Mouse (Mus musculus) kidney, embryonic 14.5 days (tissue): Measurements from ENCODE around the gene Tbxa2r. TPM values are rescaled to one million over a fixed set of nuclear protein-coding genes. Genes with fewer than 3 reads are reported as not detected.

Experiments
- ATAC-seq: fragments of 200-750 bp; cut with Nextera tagmentation; 2 replicates; pipeline ENCODE4 v1.8.0; 2017; ENCODE audit warnings: moderate number of reproducible peaks, mild to moderate bottlenecking, moderate TSS enrichment, moderate library complexity; ENCODE audit not compliant: low FRiP score, low TSS enrichment
- H3K27ac ChIP-seq: fragments of 300-500 bp; sonication (generic); 2 replicates; pipeline ENCODE4 v1.5.1; 2014; ENCODE audit warnings: low read depth, mild to moderate bottlenecking, low read length, moderate library complexity, mixed read lengths
- H3K27me3 ChIP-seq: fragments of 300-500 bp; sonication (generic); 2 replicates; pipeline ENCODE4 v1.6.1; 2014; ENCODE audit warnings: mild to moderate bottlenecking, low read length; ENCODE audit not compliant: control insufficient read depth, insufficient read depth
- H3K36me3 ChIP-seq: fragments of 300-500 bp; sonication (generic); 2 replicates; pipeline ENCODE4 v1.6.1; 2014; ENCODE audit warnings: low read length, mixed read lengths; ENCODE audit not compliant: control insufficient read depth, insufficient read depth
- H3K4me1 ChIP-seq: fragments of 300-500 bp; sonication (generic); 2 replicates; pipeline ENCODE4 v1.6.1; 2014; ENCODE audit warnings: low read length, mixed read lengths; ENCODE audit not compliant: control insufficient read depth, insufficient read depth
- H3K4me2 ChIP-seq: fragments of 300-500 bp; sonication (generic); replicated peaks from 2 replicates; pipeline ENCODE4 v1.6.1; 2014; ENCODE audit warnings: low read depth, mild to moderate bottlenecking, low read length
- H3K4me3 ChIP-seq: fragments of 300-500 bp; sonication (generic); 2 replicates; pipeline ENCODE4 v1.5.1; 2014; ENCODE audit warnings: mild to moderate bottlenecking, low read length
- H3K9ac ChIP-seq: fragments of 300-500 bp; sonication (generic); 2 replicates; pipeline ENCODE4 v1.6.1; 2014; ENCODE audit warnings: low read depth, mild to moderate bottlenecking, low read length, moderate library complexity
- H3K9me3 ChIP-seq: fragments of 300-500 bp; sonication (generic); 2 replicates; pipeline ENCODE4 v1.6.1; 2016; ENCODE audit warnings: low read length; ENCODE audit not compliant: control insufficient read depth
- WGBS: fragments of 180-500 bp; shearing (Covaris S2); extraction: QIAGEN DNeasy Blood & Tissue Kit; methylation state at CpG from one replicate; pipeline ENCODE4 v1.1.7; 2014; 5-methylcytosine and 5-hydroxymethylcytosine counted together
- polyA plus RNA-seq: library from polyadenylated mRNA; unstranded; fragments of >200 nt; fragmentation: Nextera tagmentation; extraction: Ambion mirVana; gene quantifications from 2 replicates; pipeline ENCODE4 v1.2.1, GENCODE M21; 2014

Tbxa2r gene
- polyA plus RNA-seq, 1 experiment from 2014 or later = 10.1 TPM

DNA sequence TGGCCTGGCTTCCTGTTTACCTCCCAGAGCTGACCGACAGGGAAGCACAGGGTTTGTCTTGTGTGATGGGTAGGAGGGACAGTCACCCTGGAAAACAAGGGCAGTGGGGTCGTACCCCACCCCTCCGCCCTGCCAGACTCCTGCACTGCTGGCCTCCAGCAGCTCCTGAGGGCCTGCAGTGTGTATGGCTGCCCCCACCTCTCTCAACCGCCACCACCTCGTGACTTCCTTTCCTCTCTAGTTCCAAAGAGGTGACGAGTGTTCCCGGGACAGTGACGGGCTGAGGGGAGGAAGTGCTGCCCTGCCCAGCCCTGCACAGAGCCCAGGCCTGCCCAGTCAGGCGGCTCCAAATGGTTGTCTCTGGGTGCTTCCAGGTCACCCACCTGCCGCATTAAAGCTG lies 30.7 kb upstream of the Tbxa2r start:
- ATAC-seq = 0 out of 2 replicates have a peak, but pooled peaks have one; percentile 5
- peak overlapping the region; percentile 3; the same call in 1 of the 2 replicates for H3K4me2 ChIP-seq
- H3K4me1 ChIP-seq = peaks cover 55% of the 10 kb centered on the region
- no peaks in the 10 kb centered on the region for H3K9me3 ChIP-seq
- H3K9ac ChIP-seq = no peak overlapping the region
- WGBS = 42% methylated on average over 10 of the region's 10 CpGs
- no peaks in the 10 kb centered on the region for H3K36me3 ChIP-seq
- no peaks in the 10 kb centered on the region for H3K27me3 ChIP-seq
- H3K27ac ChIP-seq = peak overlapping the region; percentile 55; the same call in 1 of the 2 replicates
- H3K4me3 ChIP-seq = no peak overlapping the region

DNA sequence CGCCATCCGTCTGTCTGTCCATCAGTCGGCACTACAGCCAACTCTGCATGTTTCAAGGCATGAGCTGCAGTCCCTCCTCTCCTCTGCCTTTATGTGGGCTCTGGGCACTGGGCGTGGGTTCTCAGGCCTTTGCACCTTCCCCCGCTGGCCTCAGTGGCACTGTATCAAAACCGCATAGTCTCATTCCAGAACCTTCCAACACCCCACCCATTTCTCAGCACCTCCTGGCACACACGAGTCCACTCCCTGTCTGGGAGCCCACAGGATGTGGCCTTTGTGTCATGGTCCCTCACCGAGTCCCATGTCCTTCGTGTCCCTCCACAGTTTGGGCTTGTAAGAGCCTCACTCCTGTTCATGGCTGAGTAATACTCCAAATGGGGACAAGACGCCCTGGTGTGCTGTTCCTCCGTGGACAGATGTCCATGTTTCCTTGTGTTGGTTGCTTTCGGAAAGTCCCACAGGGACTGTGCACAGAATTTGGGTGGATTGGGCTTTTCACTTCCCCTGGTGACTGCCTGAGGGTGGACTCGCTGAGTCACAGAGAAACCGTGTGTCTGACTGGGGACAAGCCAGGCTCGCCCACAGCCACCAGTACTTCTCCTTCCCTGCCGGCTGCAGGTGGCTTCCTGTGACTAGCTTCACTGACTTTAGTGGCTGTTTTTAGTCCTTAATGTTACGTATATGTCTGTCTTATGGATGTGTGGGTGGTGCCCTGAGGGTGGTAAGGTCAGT lies 30.0 kb upstream of the Tbxa2r start:
- Histone ChIP-seq H3K4me1 (peaks cover 61% of the 10 kb centered on the region), H3K9ac (no peak overlapping the region)

DNA sequence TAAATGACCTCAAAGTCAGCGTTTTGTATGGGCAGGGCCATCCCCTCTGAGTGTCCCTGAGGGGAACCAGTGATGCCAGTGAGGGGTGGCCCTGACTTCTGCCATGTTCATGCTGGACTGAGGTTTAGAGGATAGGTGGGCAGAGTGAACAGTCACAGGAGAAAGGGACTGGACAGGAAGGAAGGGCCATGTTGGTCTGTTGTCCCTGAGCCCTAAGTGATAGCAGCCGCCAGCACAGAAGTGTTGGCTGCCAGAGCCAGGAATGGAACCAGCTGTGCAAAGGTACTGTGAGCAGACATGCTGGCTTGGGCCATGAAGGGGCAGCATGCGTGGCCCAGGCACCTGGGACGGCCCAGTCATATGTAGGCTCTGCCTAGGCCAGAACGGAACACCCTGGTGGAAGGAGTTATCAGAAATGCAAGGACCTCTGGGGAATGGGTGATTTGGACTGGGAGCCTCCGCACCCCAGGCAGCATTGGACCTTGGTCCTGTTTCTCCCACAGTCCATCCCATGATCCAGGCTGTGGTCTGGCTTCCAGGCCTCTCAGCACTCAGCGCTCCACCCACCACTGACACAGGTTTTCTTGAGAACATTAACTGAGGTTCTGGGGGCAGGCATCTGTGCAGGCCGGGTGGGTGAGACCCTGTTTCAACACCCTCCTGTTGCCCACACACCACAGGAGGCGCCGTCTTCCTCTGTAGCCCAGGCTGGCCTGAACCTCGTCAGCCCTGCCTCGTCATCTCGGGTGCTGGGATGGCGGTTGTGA lies 28.8 kb upstream of the Tbxa2r start:
- H3K9ac ChIP-seq = 0 out of 2 replicates have a peak overlapping the region, but pooled peaks have one; percentile 18
- no peak overlapping the region for H3K4me2 ChIP-seq
- H3K4me1 ChIP-seq = peaks cover 48% of the 10 kb centered on the region
- no peaks in the 10 kb centered on the region for H3K27me3 ChIP-seq
- peak overlapping the region; percentile 82 for H3K27ac ChIP-seq
- H3K36me3 ChIP-seq = no peaks in the 10 kb centered on the region
- no peaks in the 10 kb centered on the region for H3K9me3 ChIP-seq
- ATAC-seq = no peak
- WGBS = 84% methylated on average over 14 of the region's 14 CpGs
- H3K4me3 ChIP-seq = no peak overlapping the region

More for the DNA sequence above, 30.0 kb upstream of the Tbxa2r start:
- WGBS = 89% methylated on average over 17 of the region's 17 CpGs
- ATAC-seq = no peak
- Histone ChIP-seq H3K9me3 (no peaks in the 10 kb centered on the region), H3K27me3 (no peaks in the 10 kb centered on the region), H3K4me3 (no peak overlapping the region), H3K36me3 (no peaks in the 10 kb centered on the region), H3K27ac (no peak overlapping the region), H3K4me2 (no peak overlapping the region)

DNA sequence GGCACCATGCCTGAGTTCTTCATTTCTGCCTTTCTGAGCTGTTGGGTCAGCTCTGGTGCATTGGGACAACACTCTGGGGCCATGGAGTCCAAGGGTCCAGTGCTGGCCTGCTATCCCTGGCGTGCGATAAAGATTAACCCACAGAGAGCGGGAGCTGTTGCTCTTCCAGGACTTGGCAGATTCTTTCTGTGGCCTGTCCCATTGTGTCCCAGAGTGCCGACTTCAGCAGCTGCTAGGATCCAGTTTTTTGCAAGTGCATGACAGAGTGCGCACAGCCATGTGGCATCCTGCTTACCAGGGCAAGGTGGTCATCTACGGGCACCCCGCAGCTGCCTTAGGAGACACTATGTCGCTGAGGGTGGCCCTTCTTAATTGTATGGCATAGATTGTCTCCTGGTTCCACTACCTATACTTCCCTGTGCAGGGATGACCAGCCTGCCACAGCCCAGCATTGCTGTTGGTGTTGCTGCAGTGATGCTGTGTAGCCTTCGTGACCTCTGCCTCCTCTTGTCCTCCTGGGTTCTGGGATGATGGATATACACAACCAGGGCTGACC lies 28.1 kb upstream of the Tbxa2r start:
- H3K27me3 ChIP-seq = no peaks in the 10 kb centered on the region
- H3K9ac ChIP-seq = no peak overlapping the region
- no peak for ATAC-seq
- H3K4me1 ChIP-seq = peaks cover 45% of the 10 kb centered on the region
- no peaks in the 10 kb centered on the region for H3K9me3 ChIP-seq
- 0 out of 2 replicates have a peak overlapping the region, but pooled peaks have one; percentile 6 for H3K4me2 ChIP-seq
- WGBS = 79% methylated on average over 9 of the region's 9 CpGs
- peak overlapping the region; percentile 82; the same call in 1 of the 2 replicates for H3K27ac ChIP-seq
- H3K36me3 ChIP-seq = no peaks in the 10 kb centered on the region
- H3K4me3 ChIP-seq = no peak overlapping the region

DNA sequence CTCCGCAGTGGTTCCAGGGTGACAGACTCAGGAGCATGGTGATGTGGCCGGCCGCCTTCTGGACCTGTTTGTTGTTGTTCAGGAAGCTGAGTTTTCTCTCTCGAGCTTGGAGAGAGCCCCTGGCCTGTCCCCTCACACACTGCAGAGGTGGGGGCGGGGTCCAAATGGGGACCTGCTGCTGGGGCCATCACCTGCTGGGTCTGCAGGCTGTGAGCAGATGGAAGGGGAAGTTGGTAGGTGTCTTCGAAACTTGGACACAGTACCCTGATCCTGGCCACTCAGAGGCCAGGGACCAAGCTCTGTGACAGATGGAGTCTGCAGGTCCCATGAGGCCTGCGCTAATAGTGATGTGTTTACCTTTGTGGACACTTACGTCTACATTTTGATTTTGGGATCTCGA lies 27.2 kb upstream of the Tbxa2r start:
- peaks cover 7% of the 10 kb centered on the region for H3K36me3 ChIP-seq
- WGBS = 74% methylated on average over 9 of the region's 9 CpGs
- peaks cover 45% of the 10 kb centered on the region for H3K4me1 ChIP-seq
- no peak overlapping the region for H3K27ac ChIP-seq
- ATAC-seq = no peak
- H3K9ac ChIP-seq = no peak overlapping the region
- H3K4me3 ChIP-seq = no peak overlapping the region
- no peaks in the 10 kb centered on the region for H3K27me3 ChIP-seq
- no peaks in the 10 kb centered on the region for H3K9me3 ChIP-seq
- H3K4me2 ChIP-seq = no peak overlapping the region

DNA sequence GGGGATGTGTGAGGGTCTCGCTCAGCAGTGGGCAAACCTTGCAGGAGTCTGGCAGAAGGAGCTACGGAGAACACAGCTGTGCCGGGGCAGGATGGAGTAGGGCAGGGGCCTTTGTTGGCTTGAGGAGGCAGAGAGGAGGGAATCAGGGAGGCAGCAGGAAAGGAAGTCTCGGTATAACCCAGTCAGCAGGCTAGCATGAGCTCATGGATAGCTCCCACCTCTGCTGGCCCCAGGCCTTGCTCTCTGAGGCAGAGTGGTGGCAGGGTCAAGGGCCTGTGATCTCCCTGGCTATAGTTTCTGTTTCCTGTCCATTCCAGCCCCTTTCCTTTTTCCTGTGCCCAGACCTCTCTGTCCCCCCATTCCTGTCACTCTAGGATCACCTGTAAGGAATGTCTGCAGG lies 26.2 kb upstream of the Tbxa2r start:
- no peak overlapping the region for H3K27ac ChIP-seq
- H3K36me3 ChIP-seq = peaks cover 17% of the 10 kb centered on the region
- H3K9me3 ChIP-seq = no peaks in the 10 kb centered on the region
- no peak overlapping the region for H3K4me2 ChIP-seq
- H3K4me1 ChIP-seq = peaks cover 45% of the 10 kb centered on the region
- H3K27me3 ChIP-seq = no peaks in the 10 kb centered on the region
- no peak overlapping the region for H3K9ac ChIP-seq
- 61% methylated on average over 4 of the region's 4 CpGs for WGBS
- no peak for ATAC-seq
- H3K4me3 ChIP-seq = no peak overlapping the region

DNA sequence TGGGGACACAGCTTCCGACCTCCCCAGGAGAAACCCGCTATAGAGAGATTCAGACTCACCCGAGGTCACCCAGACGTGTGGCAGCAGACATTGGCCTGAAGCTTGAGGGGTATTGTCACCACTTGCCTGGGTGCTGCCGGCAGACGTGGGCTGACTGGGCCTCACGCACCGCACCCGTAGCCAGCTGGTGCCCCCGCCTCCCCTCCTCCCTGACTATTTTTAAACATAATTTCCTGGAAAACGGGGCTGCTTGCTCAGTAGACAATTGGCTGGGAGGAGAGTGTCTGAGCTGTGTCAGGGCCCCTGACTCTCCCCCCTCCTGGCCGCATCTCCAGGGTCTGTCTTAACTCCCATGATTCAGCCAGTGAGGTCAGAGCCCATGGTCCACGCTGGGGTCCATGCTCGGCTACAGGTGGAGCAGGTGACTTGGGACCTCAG lies 25.7 kb upstream of the Tbxa2r start:
- Histone ChIP-seq H3K27ac (0 out of 2 replicates have a peak overlapping the region, but pooled peaks have one; percentile 7), H3K4me1 (peaks cover 40% of the 10 kb centered on the region), H3K36me3 (peaks cover 22% of the 10 kb centered on the region), H3K4me3 (no peak overlapping the region), H3K4me2 (no peak overlapping the region; the same call in 1 of the 2 replicates), H3K9ac (0 out of 2 replicates have a peak overlapping the region, but pooled peaks have one; percentile 28), H3K9me3 (no peaks in the 10 kb centered on the region), H3K27me3 (no peaks in the 10 kb centered on the region)
- WGBS = 71% methylated on average over 14 of the region's 14 CpGs
- no peak for ATAC-seq

DNA sequence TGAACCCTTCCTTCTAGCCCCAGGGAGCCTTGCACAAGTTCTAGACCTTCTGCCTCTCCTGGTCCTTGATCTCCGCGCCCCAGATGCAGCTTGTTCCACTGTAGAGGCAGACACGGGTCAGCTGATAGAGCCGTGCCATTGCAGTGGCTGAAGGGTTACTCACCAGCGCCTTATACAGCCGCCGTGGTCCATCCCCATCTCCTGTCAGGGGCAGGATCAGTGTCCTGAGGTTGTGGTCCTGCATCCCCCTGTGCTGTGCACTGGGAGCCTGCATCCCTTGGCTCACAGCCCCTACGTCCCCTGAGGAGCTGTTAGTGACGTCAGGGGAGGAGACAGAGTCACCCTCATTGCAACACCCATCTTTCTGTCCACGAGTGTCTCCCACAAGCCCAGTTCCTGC lies 25.3 kb upstream of the Tbxa2r start:
- Histone ChIP-seq H3K9me3 (no peaks in the 10 kb centered on the region), H3K27me3 (no peaks in the 10 kb centered on the region), H3K27ac (0 out of 2 replicates have a peak overlapping the region, but pooled peaks have one; percentile 7), H3K9ac (peak overlapping the region; percentile 28; the same call in 1 of the 2 replicates), H3K36me3 (peaks cover 26% of the 10 kb centered on the region), H3K4me3 (no peak overlapping the region), H3K4me1 (peaks cover 39% of the 10 kb centered on the region; the same call in 1 of the 2 replicates), H3K4me2 (no peak overlapping the region; the same call in 1 of the 2 replicates)
- 73% methylated on average over 10 of the region's 10 CpGs for WGBS
- ATAC-seq = no peak
